21 mouse cellular contexts compared by ENCODE assay signal in the genomic region with DNA sequence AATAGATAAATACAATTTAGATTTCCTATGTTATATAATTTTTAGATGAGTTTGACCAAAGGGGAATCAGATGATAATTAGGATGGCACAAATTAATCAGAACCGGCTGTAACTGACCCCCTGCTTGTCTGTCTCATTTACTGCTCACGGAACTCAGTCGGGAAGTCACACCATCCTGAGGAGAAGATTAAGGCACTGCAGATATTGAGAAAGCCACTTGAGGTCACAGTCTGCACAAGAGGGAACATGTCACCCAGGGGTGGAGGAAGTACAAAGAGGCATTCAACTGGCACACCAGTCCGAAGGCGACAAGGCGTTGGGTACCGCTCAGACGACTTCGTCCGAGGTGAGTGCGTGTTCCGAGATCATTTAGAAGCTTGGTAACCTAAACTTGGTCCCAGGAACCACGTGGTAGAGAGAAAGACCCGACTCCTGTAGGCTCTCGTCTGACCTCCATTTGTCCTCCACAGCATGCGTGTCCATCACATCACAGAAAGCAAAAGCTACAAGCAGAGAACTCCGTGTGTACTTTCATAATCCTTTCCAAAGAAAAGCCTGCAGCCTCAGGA. TPM values are rescaled to one million over a fixed set of nuclear protein-coding genes. Genes with fewer than 3 reads are reported as not detected.
A peak's percentile ranks its signal among the peaks of the same experiment; 100 is the strongest.
DNase-seq lines count a peak whose midpoint lies in the region; ATAC-seq and TF ChIP-seq lines count a peak whose summit lies in the region.
"Had no signal": no experiment of that assay in that cellular context is flagged by ENCODE, and none has a peak within 500 bp of the region (broad histone marks: within the 10 kb centered on the region; RNA-seq: fewer than 3 reads in every experiment).

No protein-coding gene starts in this region.

- WGBS in heart, embryonic 13.5 days = 78% methylated on average over 17 of the region's 17 CpGs
- 74% methylated on average over 17 of the region's 17 CpGs for WGBS in liver, postnatal 0 days (ENCODE audit: insufficient replicate concordance)

- H3K9me3 ChIP-seq in heart, embryonic 13.5 days = no peaks in the 10 kb centered on the region
- no peaks in the 10 kb centered on the region for H3K9me3 ChIP-seq in MEL (replicated peaks; ENCODE audit: insufficient read depth, low read length)
- no peaks in the 10 kb centered on the region for H3K9me3 ChIP-seq in liver, postnatal 0 days (ENCODE audit: low read length)
- H3K9me3 ChIP-seq: forebrain, embryonic 12.5 days; heart, embryonic 15.5 days; hindbrain, embryonic 12.5 days; kidney, embryonic 15.5 days; limb, embryonic 15.5 days; midbrain, embryonic 12.5 days had no signal

- H3K27me3 ChIP-seq in heart, embryonic 13.5 days (replicated peaks) = no peaks in the 10 kb centered on the region
- H3K27me3 ChIP-seq in MEL (ENCODE audit: control insufficient read depth in 1 of 2, insufficient read depth in 2 of 2, low read length in 2 of 2) = no peaks in the 10 kb centered on the region
- no peaks in the 10 kb centered on the region for H3K27me3 ChIP-seq in liver, postnatal 0 days (ENCODE audit: insufficient read depth, low read length)
- H3K27me3 ChIP-seq: forebrain, embryonic 12.5 days; heart, embryonic 15.5 days; hindbrain, embryonic 12.5 days; kidney, embryonic 15.5 days; limb, embryonic 15.5 days; midbrain, embryonic 12.5 days had no signal

- no peak overlapping the region for H3K9ac ChIP-seq in heart, embryonic 13.5 days
- H3K9ac ChIP-seq in MEL (ENCODE audit: control insufficient read depth, low read depth, low read length, poor library complexity, severe bottlenecking) = peak overlapping the region; percentile 66
- H3K9ac ChIP-seq in liver, postnatal 0 days (replicated peaks) = 0 out of 2 replicates have a peak overlapping the region, but pooled peaks have one; percentile 52
- H3K9ac ChIP-seq: forebrain, embryonic 12.5 days; heart, embryonic 15.5 days; hindbrain, embryonic 12.5 days; kidney, embryonic 15.5 days; limb, embryonic 15.5 days; midbrain, embryonic 12.5 days had no signal

- H3K27ac ChIP-seq in heart, embryonic 13.5 days (replicated peaks) = peak overlapping the region; percentile 24; the same call in 1 of the 2 replicates
- H3K27ac ChIP-seq in MEL (ENCODE audit: control insufficient read depth, low read depth, low read length) = peak overlapping the region; percentile 92
- H3K27ac ChIP-seq in liver, postnatal 0 days (ENCODE audit: low read depth) = peak overlapping the region; percentile 94
- H3K27ac ChIP-seq: forebrain, embryonic 12.5 days; heart, embryonic 15.5 days; hindbrain, embryonic 12.5 days; kidney, embryonic 15.5 days; limb, embryonic 15.5 days; midbrain, embryonic 12.5 days had no signal

- TF ChIP-seq EP300 in MEL (IDR thresholded peaks at IDR 0.05; ENCODE audit: low read depth in 1 of 2, low read length in 2 of 2) = peak in 1 of 2 experiments; percentile 59; a peak in 3 of 4 replicates
- TF ChIP-seq EP300 in liver, postnatal 0 days (IDR thresholded peaks at IDR 0.05; ENCODE audit: low read depth) = no peak

- no peaks in the 10 kb centered on the region for H3K36me3 ChIP-seq in heart, embryonic 13.5 days
- peaks cover 0 to 22% of the 10 kb centered on the region in 2 experiments; a peak in 2 of 4 replicates for H3K36me3 ChIP-seq in MEL (ENCODE audit: control insufficient read depth in 1 of 2, insufficient read depth in 2 of 2, low read length in 2 of 2)
- no peaks in the 10 kb centered on the region for H3K36me3 ChIP-seq in liver, postnatal 0 days (replicated peaks; ENCODE audit: insufficient read depth, low read length)
- H3K36me3 ChIP-seq: forebrain, embryonic 12.5 days; heart, embryonic 15.5 days; hindbrain, embryonic 12.5 days; kidney, embryonic 15.5 days; limb, embryonic 15.5 days; midbrain, embryonic 12.5 days had no signal

- 0 out of 6 replicates have a peak, but pooled peaks of 1 of the 3 experiments have one; percentile 2 for TF ChIP-seq CTCF in MEL (IDR thresholded peaks at IDR 0.05 in 2 of 3, conservative IDR thresholded peaks at IDR 0.05 in 1 of 3; ENCODE audit: control insufficient read depth in 1 of 3, insufficient read depth in 1 of 3, low read depth in 2 of 3, low read length in 3 of 3, poor library complexity in 1 of 3, severe bottlenecking in 1 of 3)
- no peak for TF ChIP-seq CTCF in liver, postnatal 0 days (IDR thresholded peaks at IDR 0.05; ENCODE audit: low read depth)

- peak in 1 of 2 experiments; percentile 50; a peak in 1 of 4 replicates for TF ChIP-seq POLR2A in MEL (IDR thresholded peaks at IDR 0.05; ENCODE audit: control insufficient read depth in 1 of 2, insufficient read depth in 1 of 2, low read depth in 1 of 2, low read length in 2 of 2, poor library complexity in 1 of 2)

- H3K79me2 ChIP-seq in MEL (ENCODE audit: control insufficient read depth, insufficient read depth, low read length, poor library complexity) = peaks cover 3% of the 10 kb centered on the region; the same call in 1 of the 2 replicates

- no peak for ATAC-seq in heart, embryonic 13.5 days (ENCODE audit: extremely low read depth, insufficient number of reproducible peaks, low FRiP score, low TSS enrichment)
- 0 out of 2 replicates have a peak, but pooled peaks have one; percentile 18 for ATAC-seq in granulocyte monocyte progenitor cell, adult 5-6 weeks (replicated peaks; ENCODE audit: poor library complexity, severe bottlenecking)
- no peak for ATAC-seq in liver, postnatal 0 days

- peak overlapping the region; percentile 13; the same call in 1 of the 2 replicates for H3K4me3 ChIP-seq in heart, embryonic 13.5 days
- H3K4me3 ChIP-seq in MEL (ENCODE audit: control insufficient read depth in 1 of 2, insufficient read depth in 1 of 2, low read depth in 2 of 2, low read length in 2 of 2) = peak overlapping the region; percentile 53 to 54
- H3K4me3 ChIP-seq in liver, postnatal 0 days (ENCODE audit: low read depth, low read length) = peak overlapping the region; percentile 14
- H3K4me3 ChIP-seq: forebrain, embryonic 12.5 days; heart, embryonic 15.5 days; hindbrain, embryonic 12.5 days; kidney, embryonic 15.5 days; limb, embryonic 15.5 days; midbrain, embryonic 12.5 days had no signal

- TF ChIP-seq RAD21 in MEL (IDR thresholded peaks at IDR 0.05; ENCODE audit: low read depth, low read length) = no peak; the same call in 1 of the 2 replicates

- peaks cover 15% of the 10 kb centered on the region; the same call in 1 of the 2 replicates for H3K4me1 ChIP-seq in heart, embryonic 13.5 days
- H3K4me1 ChIP-seq in MEL (ENCODE audit: control insufficient read depth in 1 of 2, insufficient read depth in 2 of 2, low read length in 2 of 2) = peaks cover 19 to 30% of the 10 kb centered on the region in 2 experiments
- peaks cover 32% of the 10 kb centered on the region for H3K4me1 ChIP-seq in liver, postnatal 0 days (ENCODE audit: insufficient read depth)
- H3K4me1 ChIP-seq: forebrain, embryonic 12.5 days; heart, embryonic 15.5 days; hindbrain, embryonic 12.5 days; midbrain, embryonic 12.5 days had no signal

- intact Hi-C loops in heart, postnatal 14 days (cut with DNase I) = no loop called here

- peak overlapping the region; percentile 41 for H3K4me2 ChIP-seq in heart, embryonic 13.5 days
- peak overlapping the region; percentile 51 for H3K4me2 ChIP-seq in liver, postnatal 0 days (ENCODE audit: low read depth, low read length)
- H3K4me2 ChIP-seq: forebrain, embryonic 12.5 days; heart, embryonic 15.5 days; hindbrain, embryonic 12.5 days; kidney, embryonic 15.5 days; limb, embryonic 15.5 days; midbrain, embryonic 12.5 days had no signal

- no peak for DNase-seq in heart, postnatal 14 days
- peak; percentile 68 for DNase-seq in MEL (ENCODE audit: low read depth, low spot score)
- no peak for DNase-seq in liver, postnatal 0 days
- no peak for DNase-seq in cerebellum, adult 8-10 months
- DNase-seq in cerebellum, adult 11-12 months = no peak
- DNase-seq: adrenal gland, postnatal 25 days; cerebellum, postnatal 10 days; gastrocnemius, postnatal 36 days; kidney, adult 11 months; kidney, postnatal 36 days; left cerebral cortex, postnatal 4 days; lung, postnatal 4 days; thymus, adult 18-20 months had no signal

TF ChIP-seq in MEL, 35 proteins besides CTCF, POLR2A, EP300 and RAD21 (continues in another document):
- TF ChIP-seq MYC (IDR thresholded peaks at IDR 0.05; ENCODE audit: low read depth, low read length) (peak; percentile 45; the same call in 1 of the 2 replicates), MXI1 (IDR thresholded peaks at IDR 0.05; ENCODE audit: low read depth, low read length) (peak; percentile 40), MAFK (IDR thresholded peaks at IDR 0.05; ENCODE audit: borderline replicate concordance, low read depth, low read length) (no peak), UBTF (IDR thresholded peaks at IDR 0.05; ENCODE audit: borderline replicate concordance, insufficient read depth, low read depth, low read length) (no peak), NELFE (IDR thresholded peaks at IDR 0.05; ENCODE audit: low read depth, low read length) (peak; percentile 38), TBP (IDR thresholded peaks at IDR 0.05; ENCODE audit: low read depth, low read length) (peak; percentile 45; the same call in 1 of the 2 replicates), HCFC1 (IDR thresholded peaks at IDR 0.05; ENCODE audit: low read depth, low read length) (no peak), GABPA (IDR thresholded peaks at IDR 0.05; ENCODE audit: low read depth, low read length) (no peak), TAL1 (IDR thresholded peaks at IDR 0.05; ENCODE audit: low read length) (no peak), NRF1 (IDR thresholded peaks at IDR 0.05; ENCODE audit: insufficient read depth, low read depth, low read length, poor library complexity, severe bottlenecking) (no peak), ELF1 (IDR thresholded peaks at IDR 0.05; ENCODE audit: low read depth, low read length) (peak; percentile 41; the same call in 1 of the 2 replicates), JUND (IDR thresholded peaks at IDR 0.05; ENCODE audit: low read depth, low read length) (no peak), POLR2AphosphoS5 (IDR thresholded peaks at IDR 0.05; ENCODE audit: borderline replicate concordance, low read depth, low read length) (no peak), USF1 (IDR thresholded peaks at IDR 0.05; ENCODE audit: low read depth, low read length) (peak; percentile 58), USF2 (IDR thresholded peaks at IDR 0.05; ENCODE audit: borderline replicate concordance in 1 of 2, insufficient read depth in 1 of 2, low read depth in 1 of 2, low read length in 2 of 2) (no peak), ZNF384 (IDR thresholded peaks at IDR 0.05; ENCODE audit: low read depth, low read length) (no peak)

RNA-seq across cellular contexts. Expression of gene Slc20a1, which starts 26.8 kb away (rescaled TPM):
- polyA plus RNA-seq in heart, embryonic 13.5 days (2015; fragmentation: Nextera tagmentation; extraction: Ambion mirVana) = 24.9 and 29.9 TPM in 2 replicates
- total RNA-seq in heart, postnatal 14 days (2021) = 10 to 100 TPM; 14.0 to 16.8 TPM
- total RNA-seq in MEL (2012; rRNA removed) = 44.9 and 69.4 TPM in 2 replicates
- polyA plus RNA-seq in MEL (2012; ENCODE audit: insufficient read depth in 1 of 2, insufficient read length in 2 of 2, low read depth in 1 of 2, low replicate concordance in 2 of 2, missing spikeins in 1 of 2) = 10 to 100 TPM in 1 of 2 experiments, not detected in 1; 80.7 TPM
- 34.8 and 35.3 TPM in 2 replicates for total RNA-seq in granulocyte monocyte progenitor cell, adult 5-6 weeks (2014; fragmentation: Nextera tagmentation)
- 71.3 and 85.3 TPM in 2 replicates for total RNA-seq in granulocyte monocyte progenitor cell, adult 5-6 weeks (2017)
- polyA plus RNA-seq in liver, postnatal 0 days (2015; fragmentation: Nextera tagmentation; extraction: Ambion mirVana) = 20.2 and 24.9 TPM in 2 replicates

Comparison
In these comparisons a context has a peak if more than half of its experiments do, and no peak if none do; other contexts are left out.
1. H3K27ac ChIP-seq: peak in every context shown above with its lines; median percentile 94 in liver, postnatal 0 days; 92 in MEL; 24 in heart, embryonic 13.5 days.